Mouse (Mus musculus): ENCODE data around the gene Prpf40a.
A peak's percentile ranks its signal among the peaks of the same experiment; 100 is the strongest.

The Prpf40a gene

GRCm38 (mm10) chr2:53106056-53106455 is 85.0 kb downstream of the Prpf40a start:
- no peak for DNase-seq (ENCODE audit: extremely low spot score, low spot score)

- no peak for DNase-seq (ENCODE audit: extremely low spot score, low spot score)
Observed at GRCm38 (mm10) chr2:53105408-53105807, 85.7 kb downstream of the Prpf40a start.

GRCm38 (mm10) chr2:53102901-53103300 is 88.2 kb downstream of the Prpf40a start:
- DNase-seq (ENCODE audit: extremely low spot score, low spot score), result no peak

GRCm38 (mm10) chr2:53101885-53102740 is 89.0 kb downstream of the Prpf40a start:
- no peak for DNase-seq (ENCODE audit: extremely low spot score, low spot score)

GRCm38 (mm10) chr2:53100093-53100492 is 91.0 kb downstream of the Prpf40a start:
- no peak for DNase-seq (ENCODE audit: extremely low spot score, low spot score)

- no peak for DNase-seq (ENCODE audit: extremely low spot score, low spot score)
Observed at GRCm38 (mm10) chr2:53095489-53095888, 95.6 kb downstream of the Prpf40a start.

- no peak for DNase-seq (ENCODE audit: extremely low spot score, low spot score)
Observed at GRCm38 (mm10) chr2:53095031-53095430, 96.1 kb downstream of the Prpf40a start.

GRCm38 (mm10) chr2:53088744-53089143 is 102.3 kb downstream of the Prpf40a start:
- DNase-seq (ENCODE audit: extremely low spot score, low spot score), result no peak

GRCm38 (mm10) chr2:53085617-53086202 is 105.4 kb downstream of the Prpf40a start:
- peak; percentile 37 for DNase-seq (ENCODE audit: extremely low spot score, low spot score)

All from neural tube, embryonic 10.5 days (tissue).